Mouse (Mus musculus): ENCODE measurements at regions not wholly inside any gene's neighbourhood (a gene's known extent, or its start where the extent isn't known, plus 50 kb on each side); places are given as distances from the start of the nearest gene placed in this dataset.

GRCm38 (mm10) chr17:45215067-45216049, 218.2 kb downstream of the Cdc5l start:
- H3K27ac ChIP-seq (replicated peaks) = peak overlapping the region; percentile 57
- no peak overlapping the region for H3K4me3 ChIP-seq
- H3K9me3 ChIP-seq (replicated peaks) = peaks cover 4% of the 10 kb centered on the region; the same call in 1 of the 2 replicates
- H3K36me3 ChIP-seq = no peaks in the 10 kb centered on the region
- no peak for DNase-seq (ENCODE audit: low spot score)
- 74% methylated on average over 15 of the region's 15 CpGs for WGBS
- H3K27me3 ChIP-seq (ENCODE audit: low read depth, poor library complexity, severe bottlenecking) = no peaks in the 10 kb centered on the region
- peaks cover 25% of the 10 kb centered on the region for H3K4me1 ChIP-seq

GRCm38 (mm10) chr17:45210984-45211383, 222.6 kb downstream of the Cdc5l start:
- Histone ChIP-seq H3K4me1 (peaks cover 26% of the 10 kb centered on the region), H3K36me3 (no peaks in the 10 kb centered on the region), H3K27ac (replicated peaks) (no peak overlapping the region), H3K9me3 (replicated peaks) (peaks cover 4% of the 10 kb centered on the region; the same call in 1 of the 2 replicates), H3K4me3 (no peak overlapping the region), H3K27me3 (ENCODE audit: low read depth, poor library complexity, severe bottlenecking) (no peaks in the 10 kb centered on the region)
- DNase-seq (ENCODE audit: low spot score) = no peak
- 86% methylated on average over 2 of the region's 2 CpGs for WGBS

- H3K36me3 ChIP-seq = no peaks in the 10 kb centered on the region
- WGBS = 58% methylated on average over 3 of the region's 3 CpGs
- peaks cover 16% of the 10 kb centered on the region for H3K4me1 ChIP-seq
- H3K4me3 ChIP-seq = no peak overlapping the region
- H3K9me3 ChIP-seq (replicated peaks) = peaks cover 4% of the 10 kb centered on the region; the same call in 1 of the 2 replicates
- peak; percentile 33 for DNase-seq (ENCODE audit: low spot score)
- no peaks in the 10 kb centered on the region for H3K27me3 ChIP-seq (ENCODE audit: low read depth, poor library complexity, severe bottlenecking)
- H3K27ac ChIP-seq (replicated peaks) = peak overlapping the region; percentile 38
These were observed 224.2 kb downstream of the Cdc5l start for GRCm38 (mm10) chr17:45209387-45209663.

GRCm38 (mm10) chr17:45208596-45209386, 224.7 kb downstream of the Cdc5l start:
- Histone ChIP-seq H3K36me3 (no peaks in the 10 kb centered on the region), H3K27me3 (ENCODE audit: low read depth, poor library complexity, severe bottlenecking) (no peaks in the 10 kb centered on the region), H3K4me3 (no peak overlapping the region), H3K9me3 (replicated peaks) (peaks cover 4% of the 10 kb centered on the region; the same call in 1 of the 2 replicates), H3K27ac (replicated peaks) (peak overlapping the region; percentile 58), H3K4me1 (peaks cover 16% of the 10 kb centered on the region)
- DNase-seq (ENCODE audit: low spot score) = peak; percentile 65
- 50% methylated on average over 14 of the region's 14 CpGs for WGBS

- DNase-seq (ENCODE audit: low spot score) = no peak
- Histone ChIP-seq H3K27ac (replicated peaks) (no peak overlapping the region), H3K4me1 (peaks cover 4% of the 10 kb centered on the region; the same call in 1 of the 2 replicates), H3K36me3 (no peaks in the 10 kb centered on the region), H3K27me3 (ENCODE audit: low read depth, poor library complexity, severe bottlenecking) (no peaks in the 10 kb centered on the region), H3K9me3 (replicated peaks) (no peaks in the 10 kb centered on the region), H3K4me3 (no peak overlapping the region)
- WGBS = 92% methylated on average over 6 of the region's 6 CpGs
These were observed 237.8 kb downstream of the Cdc5l start for GRCm38 (mm10) chr17:45195779-45196178.

- Histone ChIP-seq H3K4me3 (no peak overlapping the region), H3K27me3 (ENCODE audit: low read depth, poor library complexity, severe bottlenecking) (no peaks in the 10 kb centered on the region), H3K36me3 (no peaks in the 10 kb centered on the region), H3K9me3 (replicated peaks) (no peaks in the 10 kb centered on the region), H3K4me1 (peaks cover 4% of the 10 kb centered on the region; the same call in 1 of the 2 replicates), H3K27ac (replicated peaks) (no peak overlapping the region; the same call in 1 of the 2 replicates)
- no peak for DNase-seq (ENCODE audit: low spot score)
- WGBS = 73% methylated on average over 13 of the region's 13 CpGs
These were observed 238.7 kb downstream of the Cdc5l start for GRCm38 (mm10) chr17:45194786-45195281.

GRCm38 (mm10) chr17:45193456-45194025, 240.0 kb downstream of the Cdc5l start:
- H3K9me3 ChIP-seq (replicated peaks) = no peaks in the 10 kb centered on the region
- H3K36me3 ChIP-seq = no peaks in the 10 kb centered on the region
- no peaks in the 10 kb centered on the region for H3K27me3 ChIP-seq (ENCODE audit: low read depth, poor library complexity, severe bottlenecking)
- peaks cover 4% of the 10 kb centered on the region; the same call in 1 of the 2 replicates for H3K4me1 ChIP-seq
- no peak overlapping the region for H3K4me3 ChIP-seq
- WGBS = 68% methylated on average over 11 of the region's 11 CpGs
- H3K27ac ChIP-seq (replicated peaks) = 0 out of 2 replicates have a peak overlapping the region, but pooled peaks have one; percentile 9
- no peak for DNase-seq (ENCODE audit: low spot score)

GRCm38 (mm10) chr17:45187402-45187801, 246.1 kb downstream of the Cdc5l start:
- H3K4me1 ChIP-seq = peaks cover 6% of the 10 kb centered on the region
- DNase-seq (ENCODE audit: low spot score) = no peak
- H3K9me3 ChIP-seq (replicated peaks) = peaks cover 4% of the 10 kb centered on the region; the same call in 1 of the 2 replicates
- no peak overlapping the region for H3K4me3 ChIP-seq
- H3K27me3 ChIP-seq (ENCODE audit: low read depth, poor library complexity, severe bottlenecking) = no peaks in the 10 kb centered on the region
- 85% methylated on average over 7 of the region's 7 CpGs for WGBS
- no peak overlapping the region for H3K27ac ChIP-seq (replicated peaks)
- no peaks in the 10 kb centered on the region for H3K36me3 ChIP-seq

GRCm38 (mm10) chr17:45176340-45176739, 257.2 kb downstream of the Cdc5l start:
- Histone ChIP-seq H3K27me3 (ENCODE audit: low read depth, poor library complexity, severe bottlenecking) (no peaks in the 10 kb centered on the region), H3K9me3 (replicated peaks) (peaks cover 9% of the 10 kb centered on the region; the same call in 1 of the 2 replicates), H3K27ac (replicated peaks) (no peak overlapping the region), H3K36me3 (no peaks in the 10 kb centered on the region), H3K4me1 (no peaks in the 10 kb centered on the region), H3K4me3 (no peak overlapping the region)
- WGBS = 83% methylated on average over 4 of the region's 4 CpGs
- no peak for DNase-seq (ENCODE audit: low spot score)

GRCm38 (mm10) chr17:45169257-45169994, 264.1 kb downstream of the Cdc5l start:
- no peak overlapping the region for H3K4me3 ChIP-seq
- 71% methylated on average over 10 of the region's 10 CpGs for WGBS
- no peaks in the 10 kb centered on the region for H3K27me3 ChIP-seq (ENCODE audit: low read depth, poor library complexity, severe bottlenecking)
- H3K36me3 ChIP-seq = no peaks in the 10 kb centered on the region
- H3K27ac ChIP-seq (replicated peaks) = no peak overlapping the region
- H3K9me3 ChIP-seq (replicated peaks) = no peaks in the 10 kb centered on the region
- DNase-seq (ENCODE audit: low spot score) = no peak
- peaks cover 7% of the 10 kb centered on the region for H3K4me1 ChIP-seq

All from midbrain, embryonic 10.5 days (tissue).